Mouse (Mus musculus): ENCODE results near the gene Nr1d1.

Gene Nr1d1

GRCm38 (mm10) chr11:98770096-98770975, 4.8 kb downstream of the Nr1d1 start:
- peak; percentile 77 for DNase-seq (ENCODE audit: low spot score)

- DNase-seq (ENCODE audit: low spot score): no peak
Measured at GRCm38 (mm10) chr11:98769007-98769954, 5.9 kb downstream of the Nr1d1 start.

GRCm38 (mm10) chr11:98768127-98769006, 6.8 kb downstream of the Nr1d1 start:
- DNase-seq (ENCODE audit: low spot score): no peak

GRCm38 (mm10) chr11:98767713-98768112, 7.4 kb downstream of the Nr1d1 start:
- DNase-seq (ENCODE audit: low spot score): no peak

GRCm38 (mm10) chr11:98767276-98767675, 7.9 kb downstream of the Nr1d1 start:
- DNase-seq (ENCODE audit: low spot score): no peak

GRCm38 (mm10) chr11:98766816-98767215, 8.3 kb downstream of the Nr1d1 start:
- DNase-seq (ENCODE audit: low spot score): no peak

GRCm38 (mm10) chr11:98766346-98766745, 8.8 kb downstream of the Nr1d1 start:
- no peak for DNase-seq (ENCODE audit: low spot score)

GRCm38 (mm10) chr11:98765421-98766309, 9.5 kb downstream of the Nr1d1 start:
- no peak for DNase-seq (ENCODE audit: low spot score)

- no peak for DNase-seq (ENCODE audit: low spot score)
Measured at GRCm38 (mm10) chr11:98764746-98765145, 10.4 kb downstream of the Nr1d1 start.

- DNase-seq (ENCODE audit: low spot score): no peak
Measured at GRCm38 (mm10) chr11:98764091-98764490, 11.0 kb downstream of the Nr1d1 start.

GRCm38 (mm10) chr11:98763502-98763861, 11.7 kb downstream of the Nr1d1 start:
- no peak for DNase-seq (ENCODE audit: low spot score)

GRCm38 (mm10) chr11:98762756-98763501, 12.2 kb downstream of the Nr1d1 start:
- peak; percentile 60 for DNase-seq (ENCODE audit: low spot score)

- no peak for DNase-seq (ENCODE audit: low spot score)
Measured at GRCm38 (mm10) chr11:98761939-98762338, 13.2 kb downstream of the Nr1d1 start.

GRCm38 (mm10) chr11:98756711-98757110, 18.4 kb downstream of the Nr1d1 start:
- no peak for DNase-seq (ENCODE audit: low spot score)

- DNase-seq (ENCODE audit: low spot score): no peak
Measured at GRCm38 (mm10) chr11:98755726-98756380, 19.3 kb downstream of the Nr1d1 start.

GRCm38 (mm10) chr11:98754621-98755181, 20.4 kb downstream of the Nr1d1 start:
- peak; percentile 66 for DNase-seq (ENCODE audit: low spot score)

GRCm38 (mm10) chr11:98754151-98754620, 20.9 kb downstream of the Nr1d1 start:
- DNase-seq (ENCODE audit: low spot score): no peak

- DNase-seq (ENCODE audit: low spot score): no peak
Measured at GRCm38 (mm10) chr11:98753264-98753663, 21.9 kb downstream of the Nr1d1 start.

- DNase-seq (ENCODE audit: low spot score): no peak
Measured at GRCm38 (mm10) chr11:98752562-98753140, 22.5 kb downstream of the Nr1d1 start.
